Mouse (Mus musculus) frontal cortex, postnatal 14 days (tissue): ENCODE data around the gene Tnfrsf8.
A peak's percentile ranks its signal among the peaks of the same experiment; 100 is the strongest.

Experiments used
- DNase-seq, 2 experiments: peaks; one replicate each; pipeline ENCODE4 v3.0.0; 2022; ENCODE audit warnings: low spot score in 2 of 2

Tnfrsf8 gene

GRCm38 (mm10) chr4:145310859-145311258 lies 4.1 kb downstream of the Tnfrsf8 start:
- no peak for DNase-seq

GRCm38 (mm10) chr4:145306422-145306821 lies 8.5 kb downstream of the Tnfrsf8 start:
- DNase-seq: no peak

- DNase-seq: peak in 1 of 2 experiments; percentile 18
These were observed 9.2 kb downstream of the Tnfrsf8 start for GRCm38 (mm10) chr4:145305661-145306362.

- DNase-seq: no peak
These were observed 10.9 kb downstream of the Tnfrsf8 start for GRCm38 (mm10) chr4:145304109-145304508.

- no peak for DNase-seq
These were observed 12.9 kb downstream of the Tnfrsf8 start for GRCm38 (mm10) chr4:145302106-145302505.

GRCm38 (mm10) chr4:145300210-145300927 lies 14.6 kb downstream of the Tnfrsf8 start:
- no peak for DNase-seq

GRCm38 (mm10) chr4:145299355-145299754 lies 15.6 kb downstream of the Tnfrsf8 start:
- DNase-seq: no peak

GRCm38 (mm10) chr4:145298846-145299245 lies 16.1 kb downstream of the Tnfrsf8 start:
- DNase-seq: no peak

- peak; percentile 38 to 60 for DNase-seq
These were observed 19.2 kb downstream of the Tnfrsf8 start for GRCm38 (mm10) chr4:145295589-145296300.

GRCm38 (mm10) chr4:145294588-145294987 lies 20.4 kb downstream of the Tnfrsf8 start:
- DNase-seq: no peak

GRCm38 (mm10) chr4:145286369-145287120 lies 28.4 kb downstream of the Tnfrsf8 start:
- DNase-seq: peak; percentile 22 to 64

GRCm38 (mm10) chr4:145284675-145285074 lies 30.3 kb downstream of the Tnfrsf8 start:
- DNase-seq: no peak

GRCm38 (mm10) chr4:145283441-145283840 lies 31.5 kb downstream of the Tnfrsf8 start:
- DNase-seq: no peak

GRCm38 (mm10) chr4:145280966-145281365 lies 34.0 kb downstream of the Tnfrsf8 start:
- no peak for DNase-seq

GRCm38 (mm10) chr4:145278724-145279370 lies 36.1 kb downstream of the Tnfrsf8 start:
- DNase-seq: no peak

GRCm38 (mm10) chr4:145278231-145278630 lies 36.7 kb downstream of the Tnfrsf8 start:
- no peak for DNase-seq

- DNase-seq: no peak
These were observed 38.4 kb downstream of the Tnfrsf8 start for GRCm38 (mm10) chr4:145276368-145277249.

- no peak for DNase-seq
These were observed 40.1 kb downstream of the Tnfrsf8 start for GRCm38 (mm10) chr4:145274887-145275286.

- DNase-seq: no peak
These were observed 41.0 kb downstream of the Tnfrsf8 start for GRCm38 (mm10) chr4:145273923-145274322.

GRCm38 (mm10) chr4:145272763-145273162 lies 42.2 kb downstream of the Tnfrsf8 start:
- DNase-seq: no peak
